Mouse (Mus musculus) testis, adult 2 months (tissue): ENCODE measurements around the gene Slc33a1. TPM values are rescaled to one million over a fixed set of nuclear protein-coding genes. Genes with fewer than 3 reads are reported as not detected.

Experiments used
- H3K27ac ChIP-seq: fragments of 200-500 bp; 2 replicates; pipeline ENCODE4 v1.5.1; 2012; ENCODE audit warnings: low read depth, low read length; ENCODE audit not compliant: control insufficient read depth, insufficient read depth
- H3K27me3 ChIP-seq: fragments of 200-500 bp; 2 replicates; pipeline ENCODE4 v1.6.1; 2012; ENCODE audit warnings: mild to moderate bottlenecking, low read length, moderate library complexity; ENCODE audit not compliant: control insufficient read depth, insufficient read depth
- H3K36me3 ChIP-seq: fragments of 200-500 bp; 2 replicates; pipeline ENCODE4 v1.6.1; 2012; ENCODE audit warnings: mild to moderate bottlenecking, low read length; ENCODE audit not compliant: control insufficient read depth, insufficient read depth
- H3K4me1 ChIP-seq: fragments of 200-500 bp; 2 replicates; pipeline ENCODE4 v1.6.1; 2012; ENCODE audit warnings: low read length; ENCODE audit not compliant: control insufficient read depth, insufficient read depth
- H3K4me3 ChIP-seq: fragments of 200-500 bp; 2 replicates; pipeline ENCODE4 v1.5.1; 2012; ENCODE audit warnings: low read depth, mild to moderate bottlenecking, low read length, moderate library complexity, mixed read lengths; ENCODE audit not compliant: control insufficient read depth
- CTCF ChIP-seq: fragments of 200-500 bp; IDR thresholded peaks from 2 replicates; pipeline ENCODE4 v1.5.1; 2012; ENCODE audit warnings: low read depth, mild to moderate bottlenecking, inconsistent platforms, low read length, moderate library complexity; ENCODE audit not compliant: control insufficient read depth, insufficient read depth, insufficient replicate concordance
- POLR2A ChIP-seq: fragments of 200-500 bp; IDR thresholded peaks from 2 replicates; pipeline ENCODE4 v1.6.1; 2012; ENCODE audit warnings: low read depth, mild to moderate bottlenecking, inconsistent platforms, low read length, moderate library complexity; ENCODE audit not compliant: control insufficient read depth
- polyA plus RNA-seq: library from polyadenylated mRNA; depleted of rRNA; stranded (reverse); fragments of >200 nt; gene quantifications from 2 replicates; pipeline ENCODE4 v1.2.3, GENCODE M21; 2012

Gene Slc33a1
- polyA plus RNA-seq, 1 experiment, result 18.5 TPM

DNA sequence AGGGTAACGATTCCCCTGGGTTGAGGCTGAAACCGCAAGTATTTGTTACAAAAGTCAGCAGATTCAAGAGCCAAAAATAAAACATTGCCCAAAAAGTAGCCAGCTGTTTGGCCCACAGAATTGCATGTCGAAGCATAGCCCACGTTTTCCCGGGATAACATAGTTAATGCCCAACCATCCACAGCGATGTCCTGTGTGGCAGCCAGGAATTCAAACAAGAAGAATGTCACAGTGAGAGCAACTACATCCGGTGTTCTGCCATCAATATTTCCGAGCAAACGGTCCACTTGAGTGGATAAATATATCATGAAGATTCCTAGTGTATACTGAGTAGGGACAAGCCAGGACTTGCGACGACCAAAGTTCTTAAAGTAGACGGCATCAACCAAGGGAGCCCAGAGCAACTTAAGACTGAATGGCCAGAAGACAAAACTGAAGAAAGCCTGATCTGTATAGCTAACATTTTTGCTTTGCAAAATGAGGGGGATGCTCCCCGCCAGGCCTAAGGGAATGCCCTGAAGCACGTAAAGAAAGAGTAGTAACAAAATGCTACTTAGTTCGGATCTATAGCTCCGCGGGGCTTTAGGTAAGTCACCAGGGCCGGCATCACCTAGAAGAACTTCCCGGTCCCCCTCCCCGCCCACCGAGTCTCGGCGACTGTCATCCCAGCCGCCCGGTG, 1.0 kb downstream of the Slc33a1 start:
- TF ChIP-seq POLR2A (no peak), CTCF (no peak)
- Histone ChIP-seq H3K27me3 (no peaks in the 10 kb centered on the region), H3K36me3 (no peaks in the 10 kb centered on the region), H3K4me3 (peak overlapping the region; percentile 98), H3K27ac (peak overlapping the region; percentile 91), H3K4me1 (no peaks in the 10 kb centered on the region; the same call in 1 of the 2 replicates)

DNA sequence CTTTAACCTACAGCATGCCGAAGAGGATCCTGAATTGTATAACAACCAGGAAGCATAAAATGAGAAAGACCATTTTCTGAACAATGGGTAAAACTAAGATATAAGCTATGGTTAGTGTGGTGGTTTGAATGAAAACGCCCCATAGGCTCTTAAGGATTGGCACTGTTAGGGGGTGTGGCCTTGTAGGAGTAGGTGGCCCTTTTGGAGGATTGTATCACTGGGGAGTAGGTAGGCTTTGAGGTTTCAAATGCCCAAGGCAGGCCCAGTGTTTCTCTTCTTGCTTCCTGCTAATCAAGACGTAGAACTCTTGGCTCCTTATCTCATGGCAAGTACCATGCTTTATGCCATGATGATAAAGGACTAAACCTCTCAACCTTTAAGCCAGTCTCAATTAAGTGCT, 14.7 kb downstream of the Slc33a1 start:
- Histone ChIP-seq H3K36me3 (no peaks in the 10 kb centered on the region), H3K4me3 (no peak overlapping the region), H3K27me3 (no peaks in the 10 kb centered on the region), H3K27ac (no peak overlapping the region), H3K4me1 (no peaks in the 10 kb centered on the region)
- no peak for TF ChIP-seq POLR2A
- no peak for TF ChIP-seq CTCF

DNA sequence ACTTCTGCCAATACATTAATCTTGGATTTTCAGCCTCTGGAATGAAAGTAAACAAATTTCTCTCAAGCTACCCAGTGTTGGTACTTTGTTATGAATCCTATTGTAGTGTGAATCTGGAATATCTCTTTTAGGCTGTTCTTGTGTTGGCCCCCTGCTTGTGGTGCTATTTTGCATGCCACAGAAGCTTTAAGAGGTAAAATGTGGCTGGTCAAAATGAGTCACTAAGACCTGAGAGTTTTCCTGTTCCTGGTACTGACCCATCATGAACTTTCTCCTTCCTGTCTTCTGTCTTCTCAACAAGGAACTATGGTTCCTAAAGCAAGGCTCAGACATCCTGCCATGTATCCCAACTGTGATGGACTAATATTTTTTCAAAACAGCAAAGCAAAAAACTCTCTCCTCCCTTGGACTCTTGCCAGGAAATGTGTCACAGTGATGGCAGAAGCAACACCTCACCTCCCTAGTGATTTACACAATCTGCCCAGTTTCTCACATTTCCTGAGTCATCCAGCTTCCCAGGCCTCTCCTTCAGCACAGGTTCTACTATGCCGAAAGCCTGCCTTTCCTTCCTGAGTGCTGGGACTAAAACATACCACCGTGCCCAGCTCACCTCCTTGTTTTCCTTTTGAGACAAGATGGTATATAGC, 23.2 kb downstream of the Slc33a1 start:
- no peak for TF ChIP-seq POLR2A
- TF ChIP-seq CTCF, result no peak
- H3K27ac ChIP-seq, result no peak overlapping the region
- H3K36me3 ChIP-seq, result no peaks in the 10 kb centered on the region
- no peaks in the 10 kb centered on the region for H3K27me3 ChIP-seq
- no peaks in the 10 kb centered on the region for H3K4me1 ChIP-seq
- H3K4me3 ChIP-seq, result no peak overlapping the region

DNA sequence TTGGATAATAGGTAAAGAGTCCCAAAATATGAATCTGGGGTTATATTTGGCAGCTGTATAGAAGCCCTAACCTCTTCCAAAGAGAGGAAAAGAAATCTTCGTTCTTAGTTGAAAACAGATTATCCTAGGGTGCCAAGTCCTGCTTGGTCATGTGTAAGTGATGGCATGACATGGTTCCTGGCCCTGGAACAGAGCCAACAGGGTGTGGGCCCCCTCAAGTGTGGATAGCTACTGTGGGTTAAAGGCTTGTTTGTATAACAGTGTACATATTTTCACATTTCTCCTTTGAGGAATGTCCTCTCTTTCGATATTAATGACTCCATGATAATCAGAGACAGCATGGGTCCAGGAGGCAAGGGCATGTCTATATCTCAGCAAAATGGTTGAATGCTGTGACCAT, 25.6 kb downstream of the Slc33a1 start:
- Histone ChIP-seq H3K27me3 (no peaks in the 10 kb centered on the region), H3K4me3 (no peak overlapping the region), H3K36me3 (no peaks in the 10 kb centered on the region), H3K27ac (no peak overlapping the region), H3K4me1 (no peaks in the 10 kb centered on the region)
- TF ChIP-seq POLR2A, result no peak
- no peak for TF ChIP-seq CTCF

DNA sequence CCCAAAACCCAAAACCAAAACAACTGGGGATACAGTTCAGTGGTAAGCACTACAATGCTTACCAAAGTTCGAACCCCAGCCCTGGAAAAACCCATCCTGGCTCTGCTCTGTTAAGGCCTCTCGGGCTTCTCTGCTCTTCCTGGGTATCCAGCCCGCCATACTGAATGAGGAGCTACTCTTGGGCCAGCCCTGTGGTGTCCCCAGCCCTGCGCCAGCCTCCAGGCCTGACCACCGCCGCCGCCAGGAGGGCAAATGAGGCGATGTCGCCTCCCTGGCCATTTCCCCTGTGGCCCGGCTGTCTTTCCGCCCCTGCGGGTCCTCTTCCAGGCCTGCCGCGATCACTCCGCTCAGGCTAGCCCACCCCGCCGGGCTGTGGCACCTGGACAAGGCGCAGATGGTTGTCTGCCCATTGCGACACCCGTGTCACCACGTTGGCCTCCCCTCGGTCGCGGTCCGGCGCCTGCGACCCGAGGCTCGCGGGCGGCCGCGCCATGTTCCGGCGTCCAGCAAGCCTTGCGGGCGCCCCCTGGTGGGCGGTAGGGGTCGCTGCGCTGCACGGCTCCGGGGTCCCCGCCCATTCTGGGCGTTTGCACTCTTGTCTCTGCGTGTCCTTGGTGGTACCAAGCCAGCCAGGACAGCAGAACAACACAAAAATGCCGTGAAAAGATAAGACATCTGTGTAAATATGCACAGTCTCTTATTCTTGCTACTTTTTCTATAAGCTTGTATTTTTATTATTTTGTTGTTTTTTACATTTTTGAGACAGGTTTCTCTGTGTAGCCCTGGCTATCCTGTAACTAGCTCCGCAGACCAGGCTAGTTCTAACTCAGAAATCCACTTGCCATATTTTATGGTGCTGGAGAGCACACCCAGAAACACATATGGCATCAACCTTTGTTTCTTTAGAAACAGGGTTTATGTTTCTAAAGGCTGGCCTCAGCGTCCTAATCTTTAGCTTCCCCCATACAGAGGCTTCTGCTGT, 35.4 kb downstream of the Slc33a1 start, which contains the start of gene E130311K13Rik:
Gene E130311K13Rik, minus strand, starts transcription at position 595 of the 982 bp plus-strand sequence.
- no peaks in the 10 kb centered on the region for H3K4me1 ChIP-seq
- TF ChIP-seq POLR2A (peak; percentile 78), CTCF (peak; percentile 89)
- H3K36me3 ChIP-seq, result no peaks in the 10 kb centered on the region
- no peaks in the 10 kb centered on the region for H3K27me3 ChIP-seq
- peak within 1 kb of the TSS; percentile 41 for H3K27ac ChIP-seq
- peak within 1 kb of the TSS; percentile 74 for H3K4me3 ChIP-seq

DNA sequence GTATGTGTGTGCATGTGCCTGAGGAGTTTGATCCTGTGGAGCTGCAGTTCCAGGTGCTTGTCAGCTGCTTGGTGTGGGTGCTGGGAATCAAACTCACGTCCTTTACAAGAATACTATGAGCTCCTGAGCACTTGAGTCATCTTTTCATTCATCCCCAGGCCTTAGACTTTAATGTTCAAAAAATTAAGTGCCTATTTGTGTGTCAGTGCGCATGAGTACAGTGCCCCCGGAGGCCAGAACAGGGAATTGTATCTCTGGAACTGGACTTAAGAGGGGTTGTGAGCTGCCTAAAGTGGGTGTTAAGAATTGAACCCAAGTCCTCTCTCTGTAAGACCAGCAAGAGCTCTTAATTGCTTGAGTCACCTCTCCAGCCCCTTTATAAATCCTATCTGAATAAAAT, 44.9 kb downstream of the Slc33a1 start:
- Histone ChIP-seq H3K27ac (no peak overlapping the region), H3K36me3 (no peaks in the 10 kb centered on the region), H3K4me3 (no peak overlapping the region), H3K4me1 (no peaks in the 10 kb centered on the region), H3K27me3 (no peaks in the 10 kb centered on the region)
- TF ChIP-seq CTCF (no peak), POLR2A (no peak)

DNA sequence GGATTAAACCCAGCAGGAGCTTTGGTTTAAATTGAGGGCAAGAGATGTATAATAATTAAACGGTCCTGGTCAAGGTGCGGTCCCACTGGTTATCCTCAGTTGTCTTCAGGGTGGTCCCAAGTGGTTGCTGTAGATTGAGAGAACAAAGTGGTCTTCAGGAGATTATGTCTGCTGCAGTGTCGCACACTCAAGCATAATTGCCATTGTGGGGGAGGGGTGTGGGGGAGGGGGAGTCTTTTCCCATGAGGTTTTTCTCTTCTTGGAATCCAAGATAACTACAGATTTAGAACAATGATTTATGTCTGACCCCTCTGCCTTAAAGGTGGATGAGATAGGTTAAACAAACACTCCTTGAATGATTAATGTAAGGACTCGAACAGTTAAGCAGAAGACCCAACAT, 54.3 kb downstream of the Slc33a1 start:
- no peaks in the 10 kb centered on the region for H3K27me3 ChIP-seq
- TF ChIP-seq POLR2A, result no peak
- TF ChIP-seq CTCF, result no peak
- H3K36me3 ChIP-seq, result no peaks in the 10 kb centered on the region
- peaks cover under 1% of the 10 kb centered on the region; the same call in 1 of the 2 replicates for H3K4me1 ChIP-seq
- H3K4me3 ChIP-seq, result no peak overlapping the region
- no peak overlapping the region for H3K27ac ChIP-seq
